Mouse (Mus musculus) hindbrain, embryonic 15.5 days (tissue): Measurements from ENCODE around the gene 1700025G04Rik. TPM values are rescaled to one million over a fixed set of nuclear protein-coding genes. Genes with fewer than 3 reads are reported as not detected.
A peak's percentile ranks its signal among the peaks of the same experiment; 100 is the strongest.
"Not testable (repeated sequence)": the region's sequence is repeated elsewhere in the genome, so short reads cannot be mapped to it uniquely, and the experiment has no call there.

Experiments
- ATAC-seq: fragments of 200-750 bp; cut with Nextera tagmentation; 2 replicates; pipeline ENCODE4 v1.8.0; 2017; ENCODE audit warnings: low read depth, moderate number of reproducible peaks, moderate TSS enrichment; ENCODE audit not compliant: low FRiP score
- H3K27ac ChIP-seq: fragments of 300-500 bp; sonication (generic); replicated peaks from 2 replicates; pipeline ENCODE4 v1.5.1; 2015; ENCODE audit warnings: mild to moderate bottlenecking, inconsistent platforms
- H3K27me3 ChIP-seq: fragments of 300-500 bp; sonication (generic); 2 replicates; pipeline ENCODE4 v1.6.1; 2015; ENCODE audit warnings: control low read depth, inconsistent platforms
- H3K36me3 ChIP-seq: fragments of 300-500 bp; sonication (generic); 2 replicates; pipeline ENCODE4 v1.6.1; 2015; ENCODE audit warnings: control low read depth, inconsistent platforms
- H3K4me1 ChIP-seq: fragments of 300-500 bp; sonication (generic); replicated peaks from 2 replicates; pipeline ENCODE4 v1.6.1; 2015; ENCODE audit warnings: control low read depth, inconsistent platforms
- H3K4me2 ChIP-seq: fragments of 300-500 bp; sonication (generic); 2 replicates; pipeline ENCODE4 v1.6.1; 2015; ENCODE audit warnings: moderate library complexity, mild to moderate bottlenecking, inconsistent platforms
- H3K4me3 ChIP-seq: fragments of 300-500 bp; sonication (generic); 2 replicates; pipeline ENCODE4 v1.5.1; 2015; ENCODE audit warnings: mild to moderate bottlenecking, inconsistent platforms
- H3K9ac ChIP-seq: fragments of 300-500 bp; sonication (generic); 2 replicates; pipeline ENCODE4 v1.6.1; 2015; ENCODE audit warnings: inconsistent platforms
- H3K9me3 ChIP-seq: fragments of 300-500 bp; sonication (generic); 2 replicates; pipeline ENCODE4 v1.6.1; 2016; ENCODE audit warnings: control low read depth, inconsistent platforms
- WGBS: fragments of 180-500 bp; shearing (Covaris S2); methylation state at CpG from one replicate; pipeline ENCODE4 v1.1.7; 2015; 5-methylcytosine and 5-hydroxymethylcytosine counted together
- polyA plus RNA-seq: library from polyadenylated mRNA; unstranded; fragments of >200 nt; fragmentation: Nextera tagmentation; extraction: Ambion mirVana; gene quantifications from 2 replicates; pipeline ENCODE4 v1.2.1, GENCODE M21; 2015

1700025G04Rik gene
- polyA plus RNA-seq, 1 experiment from 2014 or later, result 33.9 TPM

GRCm38 (mm10) chr1:151820457-151820856 is 269.5 kb downstream of the 1700025G04Rik start:
- no peak overlapping the region for H3K4me2 ChIP-seq
- ATAC-seq, result no peak
- no peak overlapping the region for H3K27ac ChIP-seq
- no peak overlapping the region for H3K4me3 ChIP-seq
- no peaks in the 10 kb centered on the region for H3K27me3 ChIP-seq
- H3K36me3 ChIP-seq, result peaks cover 18% of the 10 kb centered on the region
- no peaks in the 10 kb centered on the region for H3K4me1 ChIP-seq
- no peak overlapping the region for H3K9ac ChIP-seq
- H3K9me3 ChIP-seq, result no peaks in the 10 kb centered on the region
- 30% methylated on average over 5 of the region's 5 CpGs for WGBS

GRCm38 (mm10) chr1:151819190-151819589 is 270.7 kb downstream of the 1700025G04Rik start:
- ATAC-seq, result no peak

GRCm38 (mm10) chr1:151816051-151816450 is 273.9 kb downstream of the 1700025G04Rik start:
- Histone ChIP-seq H3K36me3 (peaks cover 31% of the 10 kb centered on the region), H3K9ac (no peak overlapping the region), H3K4me3 (no peak overlapping the region), H3K27ac (no peak overlapping the region), H3K4me2 (no peak overlapping the region), H3K9me3 (no peaks in the 10 kb centered on the region), H3K4me1 (no peaks in the 10 kb centered on the region), H3K27me3 (no peaks in the 10 kb centered on the region)
- ATAC-seq, result no peak
- WGBS, result 93% methylated on average over 3 of the region's 3 CpGs

More at GRCm38 (mm10) chr1:151819190-151819589, 270.7 kb downstream of the 1700025G04Rik start:
- Histone ChIP-seq H3K36me3 (peaks cover 18% of the 10 kb centered on the region), H3K9me3 (no peaks in the 10 kb centered on the region), H3K9ac (no peak overlapping the region), H3K4me3 (no peak overlapping the region), H3K4me2 (no peak overlapping the region), H3K4me1 (no peaks in the 10 kb centered on the region), H3K27ac (no peak overlapping the region), H3K27me3 (no peaks in the 10 kb centered on the region)
- 85% methylated on average over 7 of the region's 7 CpGs for WGBS

GRCm38 (mm10) chr1:151812004-151812712 is 277.8 kb downstream of the 1700025G04Rik start:
- Histone ChIP-seq H3K9ac (no peak overlapping the region), H3K4me1 (no peaks in the 10 kb centered on the region), H3K27ac (no peak overlapping the region), H3K9me3 (no peaks in the 10 kb centered on the region), H3K4me3 (no peak overlapping the region), H3K36me3 (peaks cover 35% of the 10 kb centered on the region), H3K27me3 (no peaks in the 10 kb centered on the region), H3K4me2 (no peak overlapping the region)
- 0 out of 2 replicates have a peak, but pooled peaks have one; percentile 23 for ATAC-seq
- WGBS, result 65% methylated on average over 13 of the region's 13 CpGs

- no peaks in the 10 kb centered on the region for H3K4me1 ChIP-seq
- no peaks in the 10 kb centered on the region for H3K9me3 ChIP-seq
- no peak overlapping the region for H3K27ac ChIP-seq
- no peak for ATAC-seq
- no peak overlapping the region for H3K9ac ChIP-seq
- peaks cover 37% of the 10 kb centered on the region for H3K36me3 ChIP-seq
- 81% methylated on average over 16 of the region's 16 CpGs for WGBS
- no peaks in the 10 kb centered on the region for H3K27me3 ChIP-seq
- H3K4me3 ChIP-seq, result no peak overlapping the region
- no peak overlapping the region for H3K4me2 ChIP-seq
These were observed 278.5 kb downstream of the 1700025G04Rik start for GRCm38 (mm10) chr1:151811456-151811855.

GRCm38 (mm10) chr1:151810628-151811421 is 279.1 kb downstream of the 1700025G04Rik start:
- H3K4me1 ChIP-seq, result no peaks in the 10 kb centered on the region
- WGBS, result 54% methylated on average over 7 of the region's 7 CpGs
- ATAC-seq, result no peak
- peaks cover 41% of the 10 kb centered on the region for H3K36me3 ChIP-seq
- H3K27ac ChIP-seq, result no peak overlapping the region
- H3K27me3 ChIP-seq, result no peaks in the 10 kb centered on the region
- H3K9me3 ChIP-seq, result no peaks in the 10 kb centered on the region
- H3K9ac ChIP-seq, result no peak overlapping the region
- no peak overlapping the region for H3K4me3 ChIP-seq
- no peak overlapping the region for H3K4me2 ChIP-seq

- H3K27me3 ChIP-seq, result no peaks in the 10 kb centered on the region
- peaks cover 48% of the 10 kb centered on the region for H3K36me3 ChIP-seq
- no peak overlapping the region for H3K27ac ChIP-seq
- no peak overlapping the region for H3K4me3 ChIP-seq
- ATAC-seq, result no peak
- no peak overlapping the region for H3K4me2 ChIP-seq
- no peaks in the 10 kb centered on the region for H3K9me3 ChIP-seq
- 94% methylated on average over 5 of the region's 5 CpGs for WGBS
- H3K4me1 ChIP-seq, result no peaks in the 10 kb centered on the region
- no peak overlapping the region for H3K9ac ChIP-seq
These were observed 282.6 kb downstream of the 1700025G04Rik start for GRCm38 (mm10) chr1:151807286-151807685.

GRCm38 (mm10) chr1:151802795-151803194 is 287.1 kb downstream of the 1700025G04Rik start:
- H3K4me2 ChIP-seq, H3K4me3 ChIP-seq, H3K9me3 ChIP-seq, H3K9ac ChIP-seq, ATAC-seq, H3K4me1 ChIP-seq, H3K27ac ChIP-seq, H3K27me3 ChIP-seq: not testable (repeated sequence)
- 84% methylated on average over 3 of the region's 3 CpGs for WGBS
- H3K36me3 ChIP-seq, result peaks cover 47% of the 10 kb centered on the region
